Mouse (Mus musculus): Measurements from ENCODE around the gene Vav3.

Vav3 gene

GRCm38 (mm10) chr3:109340274-109341070, at the start of gene Vav3:
Vav3 (plus strand) TSS chr3:109340653.
- peak; percentile 45 for DNase-seq (ENCODE audit: low read depth, low spot score)

GRCm38 (mm10) chr3:109298857-109299256, 41.6 kb upstream of the Vav3 start:
- no peak for DNase-seq (ENCODE audit: low read depth, low spot score)

GRCm38 (mm10) chr3:109299303-109300074, 41.0 kb upstream of the Vav3 start:
- DNase-seq (ENCODE audit: low read depth, low spot score): no peak

- DNase-seq (ENCODE audit: low read depth, low spot score): no peak
Observed at GRCm38 (mm10) chr3:109302059-109302458, 38.4 kb upstream of the Vav3 start.

- DNase-seq (ENCODE audit: low read depth, low spot score): no peak
Observed at GRCm38 (mm10) chr3:109307406-109307805, 33.0 kb upstream of the Vav3 start.

GRCm38 (mm10) chr3:109308468-109308867, 32.0 kb upstream of the Vav3 start:
- no peak for DNase-seq (ENCODE audit: low read depth, low spot score)

GRCm38 (mm10) chr3:109309317-109310265, 30.9 kb upstream of the Vav3 start:
- DNase-seq (ENCODE audit: low read depth, low spot score): no peak

- no peak for DNase-seq (ENCODE audit: low read depth, low spot score)
Observed at GRCm38 (mm10) chr3:109311172-109311824, 29.2 kb upstream of the Vav3 start.

GRCm38 (mm10) chr3:109311875-109312274, 28.6 kb upstream of the Vav3 start:
- DNase-seq (ENCODE audit: low read depth, low spot score): no peak

- no peak for DNase-seq (ENCODE audit: low read depth, low spot score)
Observed at GRCm38 (mm10) chr3:109313501-109313900, 27.0 kb upstream of the Vav3 start.

- no peak for DNase-seq (ENCODE audit: low read depth, low spot score)
Observed at GRCm38 (mm10) chr3:109322225-109322624, 18.2 kb upstream of the Vav3 start.

GRCm38 (mm10) chr3:109323447-109324300, 16.8 kb upstream of the Vav3 start:
- DNase-seq (ENCODE audit: low read depth, low spot score): peak; percentile 28

GRCm38 (mm10) chr3:109327128-109327527, 13.3 kb upstream of the Vav3 start:
- no peak for DNase-seq (ENCODE audit: low read depth, low spot score)

- peak; percentile 11 for DNase-seq (ENCODE audit: low read depth, low spot score)
Observed at GRCm38 (mm10) chr3:109332755-109333154, 7.7 kb upstream of the Vav3 start.

- no peak for DNase-seq (ENCODE audit: low read depth, low spot score)
Observed at GRCm38 (mm10) chr3:109335470-109335869, 5.0 kb upstream of the Vav3 start.

- DNase-seq (ENCODE audit: low read depth, low spot score): no peak
Observed at GRCm38 (mm10) chr3:109339290-109339689, 1.2 kb upstream of the Vav3 start.

GRCm38 (mm10) chr3:109339941-109340273, 546 bp upstream of the Vav3 start:
- peak; percentile 61 for DNase-seq (ENCODE audit: low read depth, low spot score)

- peak; percentile 15 for DNase-seq (ENCODE audit: low read depth, low spot score)
Observed at GRCm38 (mm10) chr3:109341071-109341480, 623 bp downstream of the Vav3 start.

GRCm38 (mm10) chr3:109341631-109342030, 1.2 kb downstream of the Vav3 start:
- DNase-seq (ENCODE audit: low read depth, low spot score): peak; percentile 6

- DNase-seq (ENCODE audit: low read depth, low spot score): peak; percentile 7
Observed at GRCm38 (mm10) chr3:109351956-109352684, 11.7 kb downstream of the Vav3 start.

Data from ES-CJ7 (cell line).